9 mouse cellular contexts compared by ENCODE assay signal in the genomic region with DNA sequence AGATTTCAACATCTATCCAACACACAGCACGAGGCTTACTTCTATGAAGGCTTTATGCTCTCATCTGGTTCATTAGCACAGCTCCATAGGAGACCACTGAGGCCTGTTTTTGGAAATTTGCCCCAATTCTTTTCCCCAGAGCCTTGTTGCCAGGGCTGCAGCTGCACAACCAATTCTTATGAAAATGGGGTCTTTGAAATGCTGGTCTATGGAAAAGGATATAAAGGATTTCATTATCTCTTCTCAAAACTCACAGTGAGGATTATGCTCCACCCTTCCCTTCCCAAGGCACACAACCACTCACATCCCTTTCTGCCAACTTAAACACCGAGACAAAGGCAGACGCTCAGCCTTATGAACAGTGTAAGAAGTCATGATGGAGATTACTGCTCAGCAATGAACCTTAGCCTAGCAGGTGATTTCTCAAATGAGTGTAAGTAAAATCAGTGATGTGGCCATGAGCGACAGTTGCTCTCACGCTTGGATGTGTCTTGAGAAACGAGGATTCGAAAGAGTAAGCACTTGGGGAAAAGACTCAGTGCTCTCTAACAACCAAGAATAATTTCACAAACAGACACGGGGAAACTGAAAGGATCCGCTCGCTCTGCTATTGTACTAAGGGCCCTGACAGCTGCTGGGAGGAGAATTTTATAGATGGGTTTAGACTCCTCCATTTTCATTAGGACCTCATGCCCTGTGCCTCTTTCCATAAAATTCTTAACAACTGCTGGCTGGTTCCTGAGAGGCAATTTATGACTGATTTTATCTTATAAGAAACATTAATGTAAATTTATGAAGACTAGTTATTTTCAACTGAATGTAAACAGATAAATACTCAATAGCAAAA. TPM values are rescaled to one million over a fixed set of nuclear protein-coding genes. Genes with fewer than 3 reads are reported as not detected.
A peak's percentile ranks its signal among the peaks of the same experiment; 100 is the strongest.
DNase-seq lines count a peak whose midpoint lies in the region; ATAC-seq and TF ChIP-seq lines count a peak whose summit lies in the region.
"Had no signal": no experiment of that assay in that cellular context is flagged by ENCODE, and none has a peak within 500 bp of the region (broad histone marks: within the 10 kb centered on the region; RNA-seq: fewer than 3 reads in every experiment).

No protein-coding gene starts in this region.

- H3K4me2 ChIP-seq in forebrain, postnatal 0 days (ENCODE audit: low read depth): peak overlapping the region; percentile 24; the same call in 1 of the 2 replicates
- H3K4me2 ChIP-seq: embryonic facial prominence, embryonic 15.5 days had no signal

- H3K9ac ChIP-seq in forebrain, postnatal 0 days: peak overlapping the region; percentile 28; the same call in 1 of the 2 replicates
- H3K9ac ChIP-seq: embryonic facial prominence, embryonic 15.5 days had no signal

- no peaks in the 10 kb centered on the region for H3K27me3 ChIP-seq in forebrain, postnatal 0 days (ENCODE audit: insufficient read depth, low read length)
- H3K27me3 ChIP-seq: embryonic facial prominence, embryonic 15.5 days had no signal

- no peak overlapping the region for H3K4me3 ChIP-seq in forebrain, postnatal 0 days (ENCODE audit: low read depth, low read length)
- no peak overlapping the region for H3K4me3 ChIP-seq in macrophage (ENCODE audit: inconsistent target)
- H3K4me3 ChIP-seq: embryonic facial prominence, embryonic 15.5 days had no signal

- intact Hi-C loops in heart, postnatal 25 days (cut with DNase I): loop anchor here (5.0 kb wide), 1 partner anchor 48 kb away; no protein-coding TSS in a partner anchor

- H3K27ac ChIP-seq in forebrain, postnatal 0 days (ENCODE audit: low read depth, low read length): peak overlapping the region; percentile 89
- H3K27ac ChIP-seq in macrophage: peak overlapping the region; percentile 28
- H3K27ac ChIP-seq: embryonic facial prominence, embryonic 15.5 days had no signal

- H3K79me2 ChIP-seq in macrophage (ENCODE audit: inconsistent target): peaks cover 100% of the 10 kb centered on the region

- peak; percentile 90 for ATAC-seq in forebrain, postnatal 0 days

- WGBS in forebrain, postnatal 0 days: 5% methylated on average over 10 of the region's 10 CpGs
- WGBS in macrophage (ENCODE audit: missing documents): 93% methylated on average over 8 of the region's 10 CpGs

- peak; percentile 83 for DNase-seq in Muller cell, postnatal 12 days (ENCODE audit: inconsistent ontology term)
- peak; percentile 90 for DNase-seq in brain, adult 2 months (ENCODE audit: low read depth, low spot score)
- DNase-seq in forebrain, postnatal 0 days: peak; percentile 78
- DNase-seq in adrenal gland, postnatal 10 days: no peak
- no peak for DNase-seq in heart, postnatal 25 days (ENCODE audit: low spot score)
- no peak for DNase-seq in adipocyte (ENCODE audit: low spot score)
- DNase-seq: kidney, adult 9 months had no signal

- TF ChIP-seq CTCF in forebrain, postnatal 0 days (IDR thresholded peaks at IDR 0.05; ENCODE audit: low read depth): no peak

- H3K4me1 ChIP-seq in forebrain, postnatal 0 days (ENCODE audit: insufficient read depth): peaks cover 4% of the 10 kb centered on the region; the same call in 1 of the 2 replicates
- H3K4me1 ChIP-seq: embryonic facial prominence, embryonic 15.5 days had no signal

- H3K9me3 ChIP-seq in forebrain, postnatal 0 days (ENCODE audit: low read length): no peaks in the 10 kb centered on the region
- H3K9me3 ChIP-seq: embryonic facial prominence, embryonic 15.5 days had no signal

- H3K36me3 ChIP-seq in forebrain, postnatal 0 days (ENCODE audit: insufficient read depth): no peaks in the 10 kb centered on the region
- H3K36me3 ChIP-seq in macrophage (ENCODE audit: inconsistent target): peaks cover 28% of the 10 kb centered on the region; the same call in 1 of the 2 replicates

RNA-seq across cellular contexts. Expression of gene Cdc42se2, which starts 33.0 kb away (rescaled TPM):
- total RNA-seq in forebrain, postnatal 0 days (2014; rRNA removed): 137 and 150 TPM in 2 replicates
- 121 and 137 TPM in 2 replicates for polyA plus RNA-seq in forebrain, postnatal 0 days (2015; fragmentation: Nextera tagmentation; extraction: Ambion mirVana)
- total RNA-seq in macrophage (2018; cell fraction: chromatin; rRNA removed): 100 to 1,000 TPM in 4 of 26 experiments, 10 to 100 TPM in 22; 50.1 to 117 (median 79.7) TPM
- total RNA-seq in macrophage (2018; cell fraction: cytosol; rRNA removed): 100 to 1,000 TPM; 114 to 154 (median 137) TPM
- total RNA-seq in macrophage (2018; cell fraction: nucleus; rRNA removed): 100 to 1,000 TPM in 19 of 26 experiments, 10 to 100 TPM in 7; 83.4 to 166 (median 117) TPM
- 72.7 to 141 TPM (median 127 TPM) in 3 replicates for polyA plus RNA-seq in macrophage (2018)
- total RNA-seq in adrenal gland, postnatal 10 days (2021): 10 to 100 TPM; 24.4 to 27.7 TPM
- total RNA-seq in heart, postnatal 25 days (2021): 10 to 100 TPM; 25.8 to 29.0 TPM

Comparison
In these comparisons a context has a peak if more than half of its experiments do, and no peak if none do; other contexts are left out.
1. DNase-seq: peak in Muller cell, postnatal 12 days (single experiment), brain, adult 2 months (single experiment) and forebrain, postnatal 0 days (single experiment); none in adrenal gland, postnatal 10 days (single experiment), heart, postnatal 25 days (single experiment) and adipocyte (single experiment).